In the genomic region with DNA sequence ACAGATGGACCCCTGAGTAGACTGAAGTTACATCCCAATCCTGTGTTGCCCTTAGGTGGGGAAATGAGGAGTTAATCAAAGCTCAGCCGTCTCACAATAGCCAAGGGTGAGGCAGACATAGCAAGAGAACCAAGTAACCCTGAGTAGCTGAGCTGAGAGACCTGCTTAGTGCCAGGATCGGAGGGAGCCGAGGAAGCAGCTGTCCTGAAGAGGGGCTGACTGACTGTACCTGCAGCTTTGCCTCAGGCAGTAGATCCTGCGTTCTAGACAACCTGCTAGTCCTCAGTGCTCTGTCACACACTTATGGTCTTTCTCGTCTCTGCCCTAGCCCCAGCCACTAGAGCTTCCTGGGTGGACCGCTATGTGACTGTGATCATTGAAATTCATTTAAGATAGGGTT, we compare ENCODE assay signal across 23 mouse cellular contexts. TPM values are rescaled to one million over a fixed set of nuclear protein-coding genes. Genes with fewer than 3 reads are reported as not detected.
DNase-seq lines count a peak whose midpoint lies in the region; TF ChIP-seq lines count a peak whose summit lies in the region.
"Had no signal": no experiment of that assay in that cellular context is flagged by ENCODE, and none has a peak within 500 bp of the region (broad histone marks: within the 10 kb centered on the region; RNA-seq: fewer than 3 reads in every experiment).

No protein-coding gene starts in this region.

- peak; percentile 0 for DNase-seq in cerebellum, adult 9-10 months
- DNase-seq in cerebellum, adult 8-10 months: no peak
- peak; percentile 1 for DNase-seq in layer of hippocampus, postnatal 14 days (ENCODE audit: low spot score in 2 of 2)
- no peak for DNase-seq in layer of hippocampus, adult 9-10 months (ENCODE audit: low spot score)
- DNase-seq in left cerebral cortex, postnatal 36 days (ENCODE audit: low spot score in 2 of 2): no peak
- DNase-seq: adrenal gland, postnatal 10 days; adrenal gland, postnatal 36 days; cerebellum, postnatal 10 days; cerebellum, postnatal 36 days; embryo, embryonic 11 days; gastrocnemius, postnatal 25 days; heart, adult 2 months had no signal

- no peak for TF ChIP-seq CTCF in E14TG2a.4 (conservative IDR thresholded peaks at IDR 0.05; ENCODE audit: low read length)

- H3K36me3 ChIP-seq in E14TG2a.4 (ENCODE audit: insufficient read depth, low read length): peaks cover 77% of the 10 kb centered on the region

- H3K9me3 ChIP-seq in E14TG2a.4 (ENCODE audit: low read length): no peaks in the 10 kb centered on the region
- H3K9me3 ChIP-seq: embryonic facial prominence, embryonic 10.5 days; embryonic facial prominence, embryonic 13.5 days; forebrain, embryonic 12.5 days; forebrain, embryonic 15.5 days; hindbrain, embryonic 12.5 days; hindbrain, embryonic 15.5 days had no signal

- peak overlapping the region; percentile 29; the same call in 1 of the 2 replicates for H3K4me3 ChIP-seq in E14TG2a.4 (replicated peaks; ENCODE audit: low read length)
- H3K4me3 ChIP-seq: embryonic facial prominence, embryonic 10.5 days; embryonic facial prominence, embryonic 13.5 days; erythroblast, embryonic 14.5 days; forebrain, embryonic 12.5 days; forebrain, embryonic 15.5 days; heart, adult 2 months; hindbrain, embryonic 12.5 days; hindbrain, embryonic 15.5 days had no signal

- intact Hi-C loops in left cerebral cortex, postnatal 36 days (cut with DNase I): no loop called here

- peaks cover 87% of the 10 kb centered on the region for H3K4me1 ChIP-seq in E14TG2a.4 (replicated peaks; ENCODE audit: low read depth, low read length)

- no peaks in the 10 kb centered on the region for H3K27me3 ChIP-seq in E14TG2a.4 (ENCODE audit: insufficient read depth, low read length)
- H3K27me3 ChIP-seq: embryonic facial prominence, embryonic 13.5 days; forebrain, embryonic 12.5 days; forebrain, embryonic 15.5 days; hindbrain, embryonic 12.5 days; hindbrain, embryonic 15.5 days had no signal

RNA-seq across cellular contexts. Expression of a gene that starts 13.1 kb away (rescaled TPM):
- total RNA-seq in layer of hippocampus, postnatal 14 days (2021): under 1 TPM in 1 of 2 experiments, not detected in 1; 0.12 TPM
- total RNA-seq in left cerebral cortex, postnatal 36 days (2021): not detected
- total RNA-seq: adrenal gland, postnatal 10 days; adrenal gland, postnatal 36 days; gastrocnemius, adult 8-10 months; gastrocnemius, postnatal 25 days; heart, adult 2 months; heart, postnatal 25 days; hematopoietic stem cell, adult 5-6 weeks had no signal

RNA-seq across cellular contexts. Expression of a gene that starts 22.9 kb away (rescaled TPM):
- not detected for total RNA-seq in layer of hippocampus, postnatal 14 days (2021)
- not detected for total RNA-seq in left cerebral cortex, postnatal 36 days (2021)
- total RNA-seq: adrenal gland, postnatal 10 days; adrenal gland, postnatal 36 days; gastrocnemius, adult 8-10 months; gastrocnemius, postnatal 25 days; heart, adult 2 months; heart, postnatal 25 days; hematopoietic stem cell, adult 5-6 weeks had no signal

RNA-seq across cellular contexts. Expression of a gene that starts 29.4 kb away (rescaled TPM):
- total RNA-seq in layer of hippocampus, postnatal 14 days (2021): 100 to 1,000 TPM; 609 to 643 TPM
- total RNA-seq in left cerebral cortex, postnatal 36 days (2021): 100 to 1,000 TPM; 679 to 696 TPM

RNA-seq across cellular contexts. Expression of a gene that starts 44.7 kb away (rescaled TPM):
- total RNA-seq in layer of hippocampus, postnatal 14 days (2021): not detected
- not detected for total RNA-seq in left cerebral cortex, postnatal 36 days (2021)
- total RNA-seq: adrenal gland, postnatal 10 days; adrenal gland, postnatal 36 days; gastrocnemius, adult 8-10 months; gastrocnemius, postnatal 25 days; heart, adult 2 months; heart, postnatal 25 days; hematopoietic stem cell, adult 5-6 weeks had no signal

RNA-seq across cellular contexts. Expression of a gene that starts 52.0 kb away (rescaled TPM):
- 10 to 100 TPM; 56.9 to 66.4 TPM for total RNA-seq in layer of hippocampus, postnatal 14 days (2021)
- 10 to 100 TPM; 48.3 to 87.0 TPM for total RNA-seq in left cerebral cortex, postnatal 36 days (2021)
- total RNA-seq: adrenal gland, postnatal 10 days; adrenal gland, postnatal 36 days; gastrocnemius, adult 8-10 months; gastrocnemius, postnatal 25 days; heart, adult 2 months; heart, postnatal 25 days; hematopoietic stem cell, adult 5-6 weeks had no signal

Comparison
In these comparisons a context has a peak if more than half of its experiments do, and no peak if none do; other contexts are left out.
1. DNase-seq: peak in cerebellum, adult 9-10 months (single experiment) and layer of hippocampus, postnatal 14 days (2 of 2); none in cerebellum, adult 8-10 months (single experiment), layer of hippocampus, adult 9-10 months (single experiment) and left cerebral cortex, postnatal 36 days (0 of 2).